Mouse (Mus musculus): Measurements from ENCODE around the gene Kif21a. TPM values are rescaled to one million over a fixed set of nuclear protein-coding genes. Genes with fewer than 3 reads are reported as not detected.

Kif21a gene
- polyA plus RNA-seq, 2 experiments: 10.0 to 13.7 TPM

- ATAC-seq (ENCODE audit: low FRiP score, low read depth) (no peak; the same call in 1 of the 2 replicates), DNase-seq (ENCODE audit: low spot score) (no peak)
- no peaks in the 10 kb centered on the region for H3K36me3 ChIP-seq (ENCODE audit: control insufficient read depth, insufficient read depth, low read length)
- peak overlapping the region; percentile 74 for H3K9ac ChIP-seq (ENCODE audit: low read depth, low read length, severe bottlenecking)
- no peak for TF ChIP-seq POLR2A (IDR thresholded peaks at IDR 0.05; ENCODE audit: borderline replicate concordance, extremely low read depth, insufficient read depth, insufficient read length)
- H3K9me3 ChIP-seq (ENCODE audit: control insufficient read depth, low read length): no peaks in the 10 kb centered on the region
- H3K27ac ChIP-seq (replicated peaks; ENCODE audit: low read depth, low read length): no peak overlapping the region
- no peaks in the 10 kb centered on the region for H3K27me3 ChIP-seq (ENCODE audit: control insufficient read depth, insufficient read depth, low read length)
- H3K4me2 ChIP-seq (replicated peaks; ENCODE audit: low read depth, low read length, severe bottlenecking): peak overlapping the region; percentile 93
- no peaks in the 10 kb centered on the region for H3K4me1 ChIP-seq (ENCODE audit: control insufficient read depth, insufficient read depth, low read length)
- H3K4me3 ChIP-seq (replicated peaks; ENCODE audit: low read length): peak overlapping the region; percentile 87
- WGBS: 2% methylated on average over 25 of the region's 47 CpGs
These were observed 725 bp downstream of the Kif21a start for GRCm38 (mm10) chr15:91048951-91049495.

GRCm38 (mm10) chr15:91047627-91048026 lies 2.1 kb downstream of the Kif21a start:
- ATAC-seq (ENCODE audit: low FRiP score, low read depth): no peak
- Histone ChIP-seq H3K9ac (ENCODE audit: low read depth, low read length, severe bottlenecking) (no peak overlapping the region), H3K4me2 (replicated peaks; ENCODE audit: low read depth, low read length, severe bottlenecking) (no peak overlapping the region), H3K4me3 (replicated peaks; ENCODE audit: low read length) (no peak overlapping the region), H3K27ac (replicated peaks; ENCODE audit: low read depth, low read length) (no peak overlapping the region), H3K4me1 (ENCODE audit: control insufficient read depth, insufficient read depth, low read length) (no peaks in the 10 kb centered on the region), H3K27me3 (ENCODE audit: control insufficient read depth, insufficient read depth, low read length) (no peaks in the 10 kb centered on the region), H3K9me3 (ENCODE audit: control insufficient read depth, low read length) (no peaks in the 10 kb centered on the region), H3K36me3 (ENCODE audit: control insufficient read depth, insufficient read depth, low read length) (no peaks in the 10 kb centered on the region)
- DNase-seq (ENCODE audit: low spot score): no peak
- 71% methylated on average over 11 of the region's 11 CpGs for WGBS
- TF ChIP-seq POLR2A (IDR thresholded peaks at IDR 0.05; ENCODE audit: borderline replicate concordance, extremely low read depth, insufficient read depth, insufficient read length): no peak

- 68% methylated on average over 8 of the region's 8 CpGs for WGBS
- Histone ChIP-seq H3K27me3 (ENCODE audit: control insufficient read depth, insufficient read depth, low read length) (no peaks in the 10 kb centered on the region), H3K36me3 (ENCODE audit: control insufficient read depth, insufficient read depth, low read length) (no peaks in the 10 kb centered on the region), H3K4me2 (replicated peaks; ENCODE audit: low read depth, low read length, severe bottlenecking) (no peak overlapping the region), H3K27ac (replicated peaks; ENCODE audit: low read depth, low read length) (no peak overlapping the region), H3K9me3 (ENCODE audit: control insufficient read depth, low read length) (no peaks in the 10 kb centered on the region), H3K4me3 (replicated peaks; ENCODE audit: low read length) (no peak overlapping the region), H3K4me1 (ENCODE audit: control insufficient read depth, insufficient read depth, low read length) (no peaks in the 10 kb centered on the region), H3K9ac (ENCODE audit: low read depth, low read length, severe bottlenecking) (no peak overlapping the region)
- no peak for DNase-seq (ENCODE audit: low spot score)
- TF ChIP-seq POLR2A (IDR thresholded peaks at IDR 0.05; ENCODE audit: borderline replicate concordance, extremely low read depth, insufficient read depth, insufficient read length): no peak
- ATAC-seq (ENCODE audit: low FRiP score, low read depth): no peak
These were observed 3.2 kb downstream of the Kif21a start for GRCm38 (mm10) chr15:91046506-91046905.

- Histone ChIP-seq H3K4me1 (ENCODE audit: control insufficient read depth, insufficient read depth, low read length) (no peaks in the 10 kb centered on the region), H3K4me2 (replicated peaks; ENCODE audit: low read depth, low read length, severe bottlenecking) (no peak overlapping the region), H3K27me3 (ENCODE audit: control insufficient read depth, insufficient read depth, low read length) (no peaks in the 10 kb centered on the region), H3K27ac (replicated peaks; ENCODE audit: low read depth, low read length) (no peak overlapping the region), H3K36me3 (ENCODE audit: control insufficient read depth, insufficient read depth, low read length) (no peaks in the 10 kb centered on the region), H3K9me3 (ENCODE audit: control insufficient read depth, low read length) (no peaks in the 10 kb centered on the region), H3K4me3 (replicated peaks; ENCODE audit: low read length) (no peak overlapping the region), H3K9ac (ENCODE audit: low read depth, low read length, severe bottlenecking) (no peak overlapping the region)
- no peak for TF ChIP-seq POLR2A (IDR thresholded peaks at IDR 0.05; ENCODE audit: borderline replicate concordance, extremely low read depth, insufficient read depth, insufficient read length)
- DNase-seq (ENCODE audit: low spot score) (no peak), ATAC-seq (ENCODE audit: low FRiP score, low read depth) (no peak)
- WGBS: 91% methylated on average over 4 of the region's 4 CpGs
These were observed 6.5 kb downstream of the Kif21a start for GRCm38 (mm10) chr15:91043263-91043662.

GRCm38 (mm10) chr15:91038860-91039259 lies 10.9 kb downstream of the Kif21a start:
- Histone ChIP-seq H3K9me3 (ENCODE audit: control insufficient read depth, low read length) (no peaks in the 10 kb centered on the region), H3K4me2 (replicated peaks; ENCODE audit: low read depth, low read length, severe bottlenecking) (no peak overlapping the region), H3K4me1 (ENCODE audit: control insufficient read depth, insufficient read depth, low read length) (no peaks in the 10 kb centered on the region), H3K27me3 (ENCODE audit: control insufficient read depth, insufficient read depth, low read length) (no peaks in the 10 kb centered on the region), H3K9ac (ENCODE audit: low read depth, low read length, severe bottlenecking) (no peak overlapping the region), H3K36me3 (ENCODE audit: control insufficient read depth, insufficient read depth, low read length) (no peaks in the 10 kb centered on the region), H3K27ac (replicated peaks; ENCODE audit: low read depth, low read length) (no peak overlapping the region), H3K4me3 (replicated peaks; ENCODE audit: low read length) (no peak overlapping the region)
- 82% methylated on average over 5 of the region's 5 CpGs for WGBS
- DNase-seq (ENCODE audit: low spot score) (no peak), ATAC-seq (ENCODE audit: low FRiP score, low read depth) (no peak)
- TF ChIP-seq POLR2A (IDR thresholded peaks at IDR 0.05; ENCODE audit: borderline replicate concordance, extremely low read depth, insufficient read depth, insufficient read length): no peak

GRCm38 (mm10) chr15:91034090-91034489 lies 15.7 kb downstream of the Kif21a start:
- TF ChIP-seq POLR2A (IDR thresholded peaks at IDR 0.05; ENCODE audit: borderline replicate concordance, extremely low read depth, insufficient read depth, insufficient read length): no peak
- no peak for DNase-seq (ENCODE audit: low spot score)
- Histone ChIP-seq H3K9ac (ENCODE audit: low read depth, low read length, severe bottlenecking) (no peak overlapping the region), H3K4me3 (replicated peaks; ENCODE audit: low read length) (no peak overlapping the region), H3K27me3 (ENCODE audit: control insufficient read depth, insufficient read depth, low read length) (no peaks in the 10 kb centered on the region), H3K27ac (replicated peaks; ENCODE audit: low read depth, low read length) (no peak overlapping the region), H3K4me1 (ENCODE audit: control insufficient read depth, insufficient read depth, low read length) (no peaks in the 10 kb centered on the region), H3K4me2 (replicated peaks; ENCODE audit: low read depth, low read length, severe bottlenecking) (no peak overlapping the region), H3K36me3 (ENCODE audit: control insufficient read depth, insufficient read depth, low read length) (no peaks in the 10 kb centered on the region), H3K9me3 (ENCODE audit: control insufficient read depth, low read length) (no peaks in the 10 kb centered on the region)
- ATAC-seq (ENCODE audit: low FRiP score, low read depth): no peak
- 89% methylated on average over 4 of the region's 4 CpGs for WGBS

Measured in limb, embryonic 14.5 days (tissue).